Mouse (Mus musculus) neural tube, embryonic 12.5 days (tissue): Measurements from ENCODE around the gene Gm3526. TPM values are rescaled to one million over a fixed set of nuclear protein-coding genes. Genes with fewer than 3 reads are reported as not detected.
"Not testable (repeated sequence)": the region's sequence is repeated elsewhere in the genome, so short reads cannot be mapped to it uniquely, and the experiment has no call there.

Experiments used
- ATAC-seq: fragments of 200-750 bp; cut with Nextera tagmentation; 2 replicates; pipeline ENCODE4 v1.8.0; 2017; ENCODE audit warnings: low read depth, mild to moderate bottlenecking, moderate TSS enrichment, moderate library complexity; ENCODE audit not compliant: low FRiP score
- H3K27ac ChIP-seq: fragments of 300-500 bp; sonication (generic); 2 replicates; pipeline ENCODE4 v1.5.1; 2016
- H3K27me3 ChIP-seq: fragments of 300-500 bp; sonication (generic); replicated peaks from 2 replicates; pipeline ENCODE4 v1.6.1; 2016; ENCODE audit warnings: mild to moderate bottlenecking
- H3K36me3 ChIP-seq: fragments of 300-500 bp; sonication (generic); 2 replicates; pipeline ENCODE4 v1.6.1; 2016; ENCODE audit warnings: mild to moderate bottlenecking
- H3K4me1 ChIP-seq: fragments of 300-500 bp; sonication (generic); 2 replicates; pipeline ENCODE4 v1.6.1; 2016
- H3K4me2 ChIP-seq: fragments of 300-500 bp; sonication (generic); replicated peaks from 2 replicates; pipeline ENCODE4 v1.6.1; 2016; ENCODE audit warnings: mild to moderate bottlenecking
- H3K4me3 ChIP-seq: fragments of 300-500 bp; sonication (generic); 2 replicates; pipeline ENCODE4 v1.5.1; 2016
- H3K9ac ChIP-seq: fragments of 300-500 bp; sonication (generic); 2 replicates; pipeline ENCODE4 v1.6.1; 2016; ENCODE audit warnings: mild to moderate bottlenecking
- H3K9me3 ChIP-seq: fragments of 300-500 bp; sonication (generic); 2 replicates; pipeline ENCODE4 v1.6.1; 2016; ENCODE audit warnings: mild to moderate bottlenecking
- WGBS: fragments of 180-500 bp; shearing (Covaris S2); methylation state at CpG from one replicate; pipeline ENCODE4 v1.1.7; 2016; 5-methylcytosine and 5-hydroxymethylcytosine counted together
- polyA plus RNA-seq: library from polyadenylated mRNA; unstranded; fragments of >200 nt; fragmentation: Nextera tagmentation; extraction: Ambion mirVana; gene quantifications from 2 replicates; pipeline ENCODE4 v1.2.1, GENCODE M21; 2016

Gene Gm3526
- not detected in 2 replicates for polyA plus RNA-seq

DNA sequence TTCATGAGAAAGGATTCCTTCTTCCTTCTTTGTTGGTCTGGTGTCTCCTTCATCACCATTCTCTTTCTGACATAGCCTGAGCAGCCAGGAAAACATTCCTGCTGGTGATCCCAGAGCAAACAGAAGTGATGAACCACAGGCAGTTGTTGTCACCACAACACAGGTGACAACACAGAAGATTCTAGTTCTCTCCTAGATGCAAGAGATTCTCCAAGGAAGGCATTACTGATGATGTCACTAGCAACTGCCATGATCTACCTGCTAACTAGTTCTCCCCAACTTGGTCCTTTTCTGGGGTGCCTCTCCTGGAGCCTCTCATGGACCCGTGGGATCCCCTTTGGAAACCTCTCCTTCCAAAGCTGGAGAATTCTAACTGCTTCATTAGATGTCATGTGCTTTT, at the start of gene Gm3526:
Gene Gm3526, minus strand, starts transcription at position 101 of the 400 bp plus-strand sequence.
- not testable (repeated sequence) for H3K4me1 ChIP-seq, H3K36me3 ChIP-seq, ATAC-seq, H3K27ac ChIP-seq, H3K4me3 ChIP-seq, H3K9me3 ChIP-seq, H3K27me3 ChIP-seq, H3K4me2 ChIP-seq, H3K9ac ChIP-seq
- WGBS: no CpG with 5 or more reads among the region's 1 CpGs

Other genes with a start within 250 kb of the Gm3526 start
- gene Gm3298, start 244.7 kb downstream of the Gm3526 start, polyA plus RNA-seq: not detected in 2 replicates
- gene 4930555G01Rik, start 210.0 kb downstream of the Gm3526 start, polyA plus RNA-seq: not detected in 2 replicates
- gene Gm8281, start 189.5 kb downstream of the Gm3526 start, polyA plus RNA-seq: 3.8 and 4.5 TPM in 2 replicates
- not detected in 2 replicates for gene Gm8279, start 129.1 kb downstream of the Gm3526 start, polyA plus RNA-seq
- gene Gm3317, start 96.0 kb downstream of the Gm3526 start, polyA plus RNA-seq: not detected in 2 replicates
- gene Gm8271, start 74.8 kb downstream of the Gm3526 start, polyA plus RNA-seq: not detected in 2 replicates
- not detected in 2 replicates for gene Gm3542, start 74.3 kb upstream of the Gm3526 start, polyA plus RNA-seq
- gene Gm3500, start 128.5 kb upstream of the Gm3526 start, polyA plus RNA-seq: 0.32 TPM in 1 of 2 replicates, not detected in the other
- 1.1 and 1.2 TPM in 2 replicates for gene Gm3194, start 194.9 kb upstream of the Gm3526 start, polyA plus RNA-seq
- not detected in 2 replicates for gene Gm8246, start 217.2 kb upstream of the Gm3526 start, polyA plus RNA-seq
- gene Gm3187, start 223.6 kb upstream of the Gm3526 start, polyA plus RNA-seq: not detected in 2 replicates
- gene Gm3488, start 241.1 kb upstream of the Gm3526 start, polyA plus RNA-seq: 4.7 and 5.2 TPM in 2 replicates